Mouse (Mus musculus): ENCODE measurements around the gene Gja5. TPM values are rescaled to one million over a fixed set of nuclear protein-coding genes. Genes with fewer than 3 reads are reported as not detected.
"Not testable (repeated sequence)": the region's sequence is repeated elsewhere in the genome, so short reads cannot be mapped to it uniquely, and the experiment has no call there.

Gene Gja5
- polyA plus RNA-seq, 1 experiment, result 2.6 TPM

DNA sequence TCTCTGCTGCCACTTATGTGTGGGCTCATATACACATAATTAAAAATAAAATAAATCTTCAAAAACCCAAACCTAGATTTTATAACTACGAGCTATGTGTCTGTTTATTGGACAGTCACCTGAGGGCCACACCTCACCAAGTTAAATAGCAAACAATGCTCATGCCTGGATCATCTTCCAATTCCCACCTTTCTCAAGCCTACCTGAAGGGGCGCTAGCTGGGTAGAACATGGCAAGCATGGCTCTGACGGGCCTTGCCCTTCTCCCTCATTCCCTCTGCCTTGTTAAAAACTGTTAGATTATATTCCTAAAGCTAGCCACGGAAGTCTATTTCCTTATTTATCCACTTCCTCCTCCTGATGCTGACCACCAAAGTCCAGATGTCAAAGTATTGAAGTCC, 173.9 kb downstream of the Gja5 start:
- H3K27ac ChIP-seq (replicated peaks; ENCODE audit: low read depth, low read length), result no peak overlapping the region
- H3K4me1 ChIP-seq (ENCODE audit: control insufficient read depth, insufficient read depth, insufficient read length, low read length), result no peaks in the 10 kb centered on the region

DNA sequence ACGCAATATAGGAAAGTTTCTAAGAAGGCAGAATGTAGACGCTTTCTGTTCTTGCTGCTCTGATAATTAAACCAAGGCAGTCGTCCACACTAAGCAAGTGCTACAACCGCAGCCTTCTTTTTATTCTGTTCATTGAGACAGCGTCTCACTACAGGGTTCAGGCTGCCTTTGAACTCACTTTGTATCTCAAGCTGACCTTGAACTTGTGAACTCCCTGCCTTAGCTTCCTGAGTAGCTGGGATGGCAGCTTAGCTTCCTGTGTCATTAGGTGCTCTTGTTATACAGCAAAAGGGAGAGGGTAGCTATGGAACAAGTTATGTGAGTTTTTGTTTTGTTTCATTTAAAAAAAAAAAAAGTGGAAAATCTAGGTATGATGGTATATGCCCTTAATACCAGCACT, 177.7 kb downstream of the Gja5 start:
- H3K4me1 ChIP-seq (ENCODE audit: control insufficient read depth, insufficient read depth, insufficient read length, low read length), result no peaks in the 10 kb centered on the region
- no peak overlapping the region for H3K4me3 ChIP-seq (ENCODE audit: insufficient read depth, low read depth, low read length)
- no peak overlapping the region for H3K27ac ChIP-seq (replicated peaks; ENCODE audit: low read depth, low read length)

More for the DNA sequence above, 173.9 kb downstream of the Gja5 start:
- no peak overlapping the region for H3K4me3 ChIP-seq (ENCODE audit: insufficient read depth, low read depth, low read length)

DNA sequence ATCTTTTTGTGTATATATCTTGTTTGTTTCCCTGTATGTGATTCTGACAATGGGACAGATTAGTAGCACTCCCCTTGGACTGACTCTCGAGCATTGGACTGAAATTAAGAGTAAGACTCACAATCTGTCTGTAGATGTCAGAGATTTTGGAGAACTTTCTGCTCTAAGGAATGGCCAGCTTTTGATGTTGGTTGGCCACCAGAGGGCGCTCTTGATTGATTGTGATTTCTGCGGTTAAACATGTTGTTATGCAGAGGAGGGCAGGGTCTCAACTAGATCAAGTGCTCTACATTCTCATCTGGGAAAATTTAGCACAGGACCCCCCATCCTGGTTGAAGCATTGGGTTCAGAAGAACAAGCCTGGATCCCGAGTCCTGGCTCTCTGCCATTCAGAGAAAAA, 182.8 kb downstream of the Gja5 start:
- no peak overlapping the region for H3K27ac ChIP-seq (replicated peaks; ENCODE audit: low read depth, low read length)
- no peaks in the 10 kb centered on the region for H3K4me1 ChIP-seq (ENCODE audit: control insufficient read depth, insufficient read depth, insufficient read length, low read length)
- no peak overlapping the region for H3K4me3 ChIP-seq (ENCODE audit: insufficient read depth, low read depth, low read length)

GRCm38 (mm10) chr3:97088291-97088690, 183.8 kb downstream of the Gja5 start:
- not testable (repeated sequence) for H3K4me1 ChIP-seq (ENCODE audit: control insufficient read depth, insufficient read depth, insufficient read length, low read length); H3K4me3 ChIP-seq (ENCODE audit: insufficient read depth, low read depth, low read length); H3K27ac ChIP-seq (replicated peaks; ENCODE audit: low read depth, low read length)

DNA sequence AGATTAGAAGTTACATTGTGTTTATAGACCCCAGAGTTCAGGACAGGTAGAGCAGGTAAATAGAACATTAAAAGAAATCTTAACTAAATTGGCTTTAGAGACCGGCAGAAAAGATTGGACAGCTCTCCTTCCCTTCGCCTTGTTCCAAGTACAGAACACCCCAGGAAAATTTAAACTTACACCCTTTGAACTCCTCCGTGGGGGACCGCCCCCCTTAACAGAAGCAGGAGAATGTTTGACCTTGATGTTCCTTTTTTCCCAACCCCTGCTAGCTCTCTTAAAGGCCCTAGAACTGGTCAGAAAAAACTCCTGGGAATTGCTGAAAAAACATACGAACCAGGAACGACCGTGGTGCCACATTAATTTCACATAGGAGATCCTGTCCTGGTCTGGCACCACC, 187.5 kb downstream of the Gja5 start:
- not testable (repeated sequence) for H3K4me1 ChIP-seq (ENCODE audit: control insufficient read depth, insufficient read depth, insufficient read length, low read length); H3K27ac ChIP-seq (replicated peaks; ENCODE audit: low read depth, low read length); H3K4me3 ChIP-seq (ENCODE audit: insufficient read depth, low read depth, low read length)

- not testable (repeated sequence) for H3K4me3 ChIP-seq (ENCODE audit: insufficient read depth, low read depth, low read length); H3K27ac ChIP-seq (replicated peaks; ENCODE audit: low read depth, low read length); H3K4me1 ChIP-seq (ENCODE audit: control insufficient read depth, insufficient read depth, insufficient read length, low read length)
Observed at GRCm38 (mm10) chr3:97096664-97097063, 192.2 kb downstream of the Gja5 start.

DNA sequence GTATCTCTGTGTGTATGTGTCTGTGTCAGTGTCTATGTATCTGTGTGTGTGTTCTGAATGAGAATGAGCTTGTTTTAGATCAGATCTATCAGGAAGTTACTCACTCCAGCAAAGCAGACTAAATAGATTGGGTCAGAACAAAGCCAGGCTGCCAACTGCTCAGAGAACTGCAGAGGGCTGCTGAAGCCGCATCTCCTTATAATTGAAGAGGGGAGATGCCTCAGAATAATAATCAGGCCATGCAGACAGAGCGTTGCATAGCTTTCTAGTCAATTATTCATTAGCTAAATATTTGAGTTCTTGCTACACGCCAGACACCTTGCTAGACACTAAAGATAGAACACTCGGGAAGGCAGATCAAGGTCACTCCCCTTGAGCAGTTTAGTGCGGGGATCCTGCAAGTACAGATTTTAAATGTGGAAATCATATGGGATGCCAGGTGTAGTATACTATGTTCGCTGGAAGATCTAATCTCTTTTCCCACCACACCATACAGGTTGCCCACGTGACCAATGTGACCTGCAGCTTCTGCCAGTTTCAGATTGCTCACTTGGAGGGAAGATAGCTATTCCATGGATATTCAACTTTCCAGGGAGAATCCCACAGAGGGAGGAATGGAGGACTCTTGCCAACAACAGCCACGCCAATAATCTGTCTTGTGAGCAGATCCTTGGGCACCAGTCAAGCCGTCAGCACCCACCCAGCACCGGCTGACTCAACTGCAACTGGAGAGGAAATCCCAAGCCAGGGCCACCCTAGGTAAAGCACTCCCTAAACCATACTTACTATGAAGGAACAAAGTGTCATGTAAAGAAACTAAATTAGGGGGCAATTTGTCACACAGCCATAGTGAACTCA, 196.5 kb downstream of the Gja5 start:
- Histone ChIP-seq H3K4me1 (ENCODE audit: control insufficient read depth, insufficient read depth, insufficient read length, low read length) (no peaks in the 10 kb centered on the region), H3K4me3 (ENCODE audit: insufficient read depth, low read depth, low read length) (no peak overlapping the region), H3K27ac (replicated peaks; ENCODE audit: low read depth, low read length) (no peak overlapping the region)

GRCm38 (mm10) chr3:97103946-97104345, 199.5 kb downstream of the Gja5 start:
- not testable (repeated sequence) for H3K4me1 ChIP-seq (ENCODE audit: control insufficient read depth, insufficient read depth, insufficient read length, low read length); H3K27ac ChIP-seq (replicated peaks; ENCODE audit: low read depth, low read length); H3K4me3 ChIP-seq (ENCODE audit: insufficient read depth, low read depth, low read length)

GRCm38 (mm10) chr3:97104696-97105430, 200.4 kb downstream of the Gja5 start:
- no peak overlapping the region for H3K4me3 ChIP-seq (ENCODE audit: insufficient read depth, low read depth, low read length)
- no peaks in the 10 kb centered on the region for H3K4me1 ChIP-seq (ENCODE audit: control insufficient read depth, insufficient read depth, insufficient read length, low read length)
- no peak overlapping the region for H3K27ac ChIP-seq (replicated peaks; ENCODE audit: low read depth, low read length)

DNA sequence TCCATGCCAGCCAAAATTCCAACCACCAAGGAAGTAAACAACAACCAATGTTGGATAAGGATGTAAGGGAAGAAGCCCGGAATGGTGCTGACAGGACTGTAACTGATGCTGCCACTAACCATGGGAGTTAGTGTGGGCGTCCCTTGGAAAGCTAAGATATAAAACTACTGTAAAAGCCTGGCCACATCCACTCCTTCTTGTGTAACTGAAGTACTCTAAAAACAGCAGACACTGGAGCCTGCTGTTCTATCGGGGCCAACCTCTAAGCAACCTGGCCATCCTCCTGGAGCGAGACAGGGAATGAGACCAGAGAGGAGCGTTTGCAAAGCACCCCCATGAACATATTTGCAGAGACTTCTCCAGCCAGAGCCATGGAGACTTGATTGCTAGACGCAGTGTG, 213.0 kb downstream of the Gja5 start:
- no peak overlapping the region for H3K27ac ChIP-seq (replicated peaks; ENCODE audit: low read depth, low read length)
- H3K4me1 ChIP-seq (ENCODE audit: control insufficient read depth, insufficient read depth, insufficient read length, low read length), result no peaks in the 10 kb centered on the region
- no peak overlapping the region for H3K4me3 ChIP-seq (ENCODE audit: insufficient read depth, low read depth, low read length)

DNA sequence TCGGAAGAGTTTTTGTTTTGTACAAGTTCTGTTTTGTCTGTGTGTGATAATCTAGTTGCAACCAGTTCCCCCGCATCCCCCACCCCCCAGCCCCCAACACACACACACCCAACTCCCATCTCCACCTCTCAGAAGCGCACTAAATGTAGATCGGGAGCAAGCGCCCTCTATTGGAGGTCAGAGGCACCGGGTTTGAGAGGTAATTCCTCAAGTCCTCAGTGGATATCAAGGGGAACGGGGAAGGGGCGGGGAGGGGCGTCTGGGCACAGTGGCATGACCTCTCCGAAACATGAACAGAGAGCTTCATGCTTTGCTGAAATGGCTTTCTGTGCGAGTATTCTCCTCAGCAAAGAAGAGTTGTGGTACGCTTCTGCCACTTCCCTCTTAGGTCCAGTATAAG, 213.8 kb downstream of the Gja5 start:
- Histone ChIP-seq H3K27ac (replicated peaks; ENCODE audit: low read depth, low read length) (no peak overlapping the region), H3K4me1 (ENCODE audit: control insufficient read depth, insufficient read depth, insufficient read length, low read length) (no peaks in the 10 kb centered on the region), H3K4me3 (ENCODE audit: insufficient read depth, low read depth, low read length) (no peak overlapping the region)

DNA sequence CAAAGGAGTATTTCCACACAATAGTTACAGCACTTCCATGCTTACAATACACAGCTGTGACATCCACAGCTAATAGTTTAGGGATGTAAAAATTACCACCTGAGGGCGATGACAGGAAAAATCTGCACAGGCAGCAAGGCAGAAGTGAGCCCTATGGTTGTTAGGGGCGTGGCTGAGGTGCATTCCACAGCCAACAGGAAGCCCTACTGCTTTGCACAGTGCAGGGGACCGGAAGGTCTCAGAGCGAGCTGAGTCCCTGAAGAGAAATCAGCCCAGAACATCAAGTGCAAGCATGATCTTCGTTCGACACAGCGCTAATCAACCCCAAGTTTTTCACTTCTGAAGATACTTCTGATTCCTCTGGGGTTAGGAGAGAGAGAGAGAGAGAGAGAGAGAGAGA, 219.7 kb downstream of the Gja5 start:
- no peak overlapping the region for H3K27ac ChIP-seq (replicated peaks; ENCODE audit: low read depth, low read length)

More for the DNA sequence above, 219.7 kb downstream of the Gja5 start:
- Histone ChIP-seq H3K4me1 (ENCODE audit: control insufficient read depth, insufficient read depth, insufficient read length, low read length) (no peaks in the 10 kb centered on the region), H3K4me3 (ENCODE audit: insufficient read depth, low read depth, low read length) (no peak overlapping the region)

Other genes starting within 250 kb of the Gja5 start
- 0.29 TPM in 1 of 2 replicates, not detected in the other for gene Ankrd35, start 234.6 kb upstream of the Gja5 start, polyA plus RNA-seq (2012; ENCODE audit: insufficient read depth, insufficient read length, missing spikeins)
- gene Pias3, start 208.3 kb upstream of the Gja5 start, polyA plus RNA-seq (2012; ENCODE audit: insufficient read depth, insufficient read length, missing spikeins), result 8.2 and 9.0 TPM in 2 replicates
- gene Nudt17, start 196.1 kb upstream of the Gja5 start, polyA plus RNA-seq (2012; ENCODE audit: insufficient read depth, insufficient read length, missing spikeins), result 4.4 and 5.3 TPM in 2 replicates
- gene Polr3c, start 177.1 kb upstream of the Gja5 start, polyA plus RNA-seq (2012; ENCODE audit: insufficient read depth, insufficient read length, missing spikeins), result 23.7 and 25.5 TPM in 2 replicates
- gene Rnf115, start 177.0 kb upstream of the Gja5 start, polyA plus RNA-seq (2012; ENCODE audit: insufficient read depth, insufficient read length, missing spikeins), result 23.6 and 25.6 TPM in 2 replicates
- gene Pdzk1, start 75.4 kb upstream of the Gja5 start, polyA plus RNA-seq (2012; ENCODE audit: insufficient read depth, insufficient read length, missing spikeins), result not detected in 2 replicates
- gene Cd160, start 75.3 kb upstream of the Gja5 start, polyA plus RNA-seq (2012; ENCODE audit: insufficient read depth, insufficient read length, missing spikeins), result not detected in 2 replicates
- gene Gpr89, start 653 bp downstream of the Gja5 start, polyA plus RNA-seq (2012; ENCODE audit: insufficient read depth, insufficient read length, missing spikeins), result 15.9 and 20.0 TPM in 2 replicates
- gene Gja8, start 21.3 kb downstream of the Gja5 start, polyA plus RNA-seq (2012; ENCODE audit: insufficient read depth, insufficient read length, missing spikeins), result not detected in 2 replicates

Data from brown adipose tissue, adult 24 weeks (tissue).